Mouse (Mus musculus) kidney, embryonic 14.5 days (tissue): ENCODE measurements around the gene Dusp7. TPM values are rescaled to one million over a fixed set of nuclear protein-coding genes. Genes with fewer than 3 reads are reported as not detected.

ENCODE experiments used
- ATAC-seq: fragments of 200-750 bp; cut with Nextera tagmentation; 2 replicates; pipeline ENCODE4 v1.8.0; 2017; ENCODE audit warnings: moderate number of reproducible peaks, mild to moderate bottlenecking, moderate TSS enrichment, moderate library complexity; ENCODE audit not compliant: low FRiP score, low TSS enrichment
- H3K27ac ChIP-seq: fragments of 300-500 bp; sonication (generic); 2 replicates; pipeline ENCODE4 v1.5.1; 2014; ENCODE audit warnings: low read depth, mild to moderate bottlenecking, low read length, moderate library complexity, mixed read lengths
- H3K27me3 ChIP-seq: fragments of 300-500 bp; sonication (generic); 2 replicates; pipeline ENCODE4 v1.6.1; 2014; ENCODE audit warnings: mild to moderate bottlenecking, low read length; ENCODE audit not compliant: control insufficient read depth, insufficient read depth
- H3K36me3 ChIP-seq: fragments of 300-500 bp; sonication (generic); 2 replicates; pipeline ENCODE4 v1.6.1; 2014; ENCODE audit warnings: low read length, mixed read lengths; ENCODE audit not compliant: control insufficient read depth, insufficient read depth
- H3K4me1 ChIP-seq: fragments of 300-500 bp; sonication (generic); 2 replicates; pipeline ENCODE4 v1.6.1; 2014; ENCODE audit warnings: low read length, mixed read lengths; ENCODE audit not compliant: control insufficient read depth, insufficient read depth
- H3K4me2 ChIP-seq: fragments of 300-500 bp; sonication (generic); replicated peaks from 2 replicates; pipeline ENCODE4 v1.6.1; 2014; ENCODE audit warnings: low read depth, mild to moderate bottlenecking, low read length
- H3K4me3 ChIP-seq: fragments of 300-500 bp; sonication (generic); 2 replicates; pipeline ENCODE4 v1.5.1; 2014; ENCODE audit warnings: mild to moderate bottlenecking, low read length
- H3K9ac ChIP-seq: fragments of 300-500 bp; sonication (generic); 2 replicates; pipeline ENCODE4 v1.6.1; 2014; ENCODE audit warnings: low read depth, mild to moderate bottlenecking, low read length, moderate library complexity
- H3K9me3 ChIP-seq: fragments of 300-500 bp; sonication (generic); 2 replicates; pipeline ENCODE4 v1.6.1; 2016; ENCODE audit warnings: low read length; ENCODE audit not compliant: control insufficient read depth
- WGBS: fragments of 180-500 bp; shearing (Covaris S2); extraction: QIAGEN DNeasy Blood & Tissue Kit; methylation state at CpG from one replicate; pipeline ENCODE4 v1.1.7; 2014; 5-methylcytosine and 5-hydroxymethylcytosine counted together
- polyA plus RNA-seq: library from polyadenylated mRNA; unstranded; fragments of >200 nt; fragmentation: Nextera tagmentation; extraction: Ambion mirVana; gene quantifications from 2 replicates; pipeline ENCODE4 v1.2.1, GENCODE M21; 2014

Dusp7 gene
- polyA plus RNA-seq, 1 experiment from 2014 or later, result 26.3 TPM

DNA sequence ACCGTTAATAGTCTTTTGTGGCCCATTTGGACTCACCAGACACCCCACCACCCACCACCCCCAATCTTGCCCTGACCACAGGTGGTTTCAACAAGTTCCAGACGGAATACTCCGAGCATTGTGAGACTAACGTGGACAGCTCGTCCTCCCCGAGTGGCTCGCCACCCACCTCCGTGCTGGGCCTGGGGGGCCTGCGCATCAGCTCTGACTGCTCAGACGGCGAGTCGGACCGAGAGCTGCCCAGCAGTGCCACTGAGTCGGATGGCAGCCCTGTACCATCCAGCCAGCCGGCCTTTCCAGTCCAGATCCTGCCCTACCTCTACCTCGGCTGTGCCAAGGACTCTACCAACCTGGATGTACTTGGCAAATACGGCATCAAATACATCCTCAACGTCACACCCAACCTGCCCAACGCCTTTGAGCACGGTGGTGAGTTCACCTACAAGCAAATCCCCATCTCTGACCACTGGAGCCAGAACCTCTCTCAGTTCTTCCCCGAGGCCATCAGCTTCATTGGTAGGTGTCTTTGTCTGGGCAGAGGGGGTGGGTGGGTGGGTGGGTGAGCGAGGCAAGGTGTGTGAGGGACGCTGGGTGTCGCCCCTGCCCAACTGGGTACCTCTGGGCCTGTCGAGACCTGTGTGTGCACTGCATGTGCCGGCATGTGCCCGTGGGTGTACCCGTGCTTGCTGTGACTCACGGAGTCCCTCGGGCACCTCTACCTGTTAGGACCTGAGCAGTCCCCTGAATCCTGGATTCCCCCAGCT lies 2.4 kb downstream of the Dusp7 start:
- Histone ChIP-seq H3K4me2 (peak overlapping the region; percentile 96), H3K36me3 (peaks cover 41% of the 10 kb centered on the region), H3K9me3 (no peaks in the 10 kb centered on the region), H3K9ac (peak overlapping the region; percentile 94), H3K4me3 (peak overlapping the region; percentile 81), H3K27ac (peak overlapping the region; percentile 77; the same call in 1 of the 2 replicates), H3K27me3 (no peaks in the 10 kb centered on the region), H3K4me1 (peaks cover 43% of the 10 kb centered on the region)
- 77% methylated on average over 30 of the region's 30 CpGs for WGBS
- ATAC-seq, result no peak

DNA sequence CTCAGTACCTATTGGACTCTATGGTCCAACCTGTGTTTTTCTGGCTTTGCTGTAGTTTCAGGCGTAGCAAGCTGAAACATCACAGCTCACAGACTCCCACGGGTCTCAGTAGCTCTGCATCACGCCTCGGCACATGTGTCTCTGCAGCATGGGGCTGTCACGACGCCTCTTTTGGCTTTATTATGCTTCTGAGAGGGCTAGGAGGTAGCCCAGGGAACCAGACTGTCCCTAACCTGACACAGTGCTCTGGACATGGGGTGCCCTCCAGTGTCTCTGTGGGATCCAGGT lies 2.9 kb downstream of the Dusp7 start:
- H3K27ac ChIP-seq, result peak overlapping the region; percentile 77; the same call in 1 of the 2 replicates
- H3K4me3 ChIP-seq, result peak overlapping the region; percentile 17
- 17% methylated on average over 6 of the region's 6 CpGs for WGBS

DNA sequence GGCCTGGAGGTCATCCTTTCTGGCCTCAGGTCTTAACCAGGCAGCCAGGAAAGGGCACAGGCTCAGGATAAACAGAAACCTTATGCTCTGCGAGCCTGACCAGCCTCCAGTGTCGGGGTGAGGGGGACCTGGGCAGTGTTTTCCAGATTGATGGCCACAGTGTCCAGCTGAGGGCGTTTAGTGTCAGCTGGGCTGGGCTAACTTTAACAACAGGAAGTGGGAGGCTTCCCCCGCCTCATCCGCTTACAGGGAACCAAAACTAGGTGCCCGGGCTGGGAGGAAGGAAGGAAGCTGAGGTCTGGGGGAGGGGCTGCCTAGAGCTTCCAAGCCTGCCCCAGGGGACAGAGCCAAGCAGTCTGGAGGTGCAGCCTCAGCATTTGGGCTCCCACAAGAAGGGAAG lies 3.3 kb downstream of the Dusp7 start:
- H3K27ac ChIP-seq, result peak overlapping the region; percentile 77; the same call in 1 of the 2 replicates
- H3K36me3 ChIP-seq, result peaks cover 42% of the 10 kb centered on the region

More for the DNA sequence above, 2.9 kb downstream of the Dusp7 start:
- no peaks in the 10 kb centered on the region for H3K27me3 ChIP-seq
- H3K36me3 ChIP-seq, result peaks cover 42% of the 10 kb centered on the region
- no peak for ATAC-seq
- H3K9me3 ChIP-seq, result no peaks in the 10 kb centered on the region
- H3K4me1 ChIP-seq, result peaks cover 41% of the 10 kb centered on the region
- H3K9ac ChIP-seq, result peak overlapping the region; percentile 40; the same call in 1 of the 2 replicates
- peak overlapping the region; percentile 96 for H3K4me2 ChIP-seq

DNA sequence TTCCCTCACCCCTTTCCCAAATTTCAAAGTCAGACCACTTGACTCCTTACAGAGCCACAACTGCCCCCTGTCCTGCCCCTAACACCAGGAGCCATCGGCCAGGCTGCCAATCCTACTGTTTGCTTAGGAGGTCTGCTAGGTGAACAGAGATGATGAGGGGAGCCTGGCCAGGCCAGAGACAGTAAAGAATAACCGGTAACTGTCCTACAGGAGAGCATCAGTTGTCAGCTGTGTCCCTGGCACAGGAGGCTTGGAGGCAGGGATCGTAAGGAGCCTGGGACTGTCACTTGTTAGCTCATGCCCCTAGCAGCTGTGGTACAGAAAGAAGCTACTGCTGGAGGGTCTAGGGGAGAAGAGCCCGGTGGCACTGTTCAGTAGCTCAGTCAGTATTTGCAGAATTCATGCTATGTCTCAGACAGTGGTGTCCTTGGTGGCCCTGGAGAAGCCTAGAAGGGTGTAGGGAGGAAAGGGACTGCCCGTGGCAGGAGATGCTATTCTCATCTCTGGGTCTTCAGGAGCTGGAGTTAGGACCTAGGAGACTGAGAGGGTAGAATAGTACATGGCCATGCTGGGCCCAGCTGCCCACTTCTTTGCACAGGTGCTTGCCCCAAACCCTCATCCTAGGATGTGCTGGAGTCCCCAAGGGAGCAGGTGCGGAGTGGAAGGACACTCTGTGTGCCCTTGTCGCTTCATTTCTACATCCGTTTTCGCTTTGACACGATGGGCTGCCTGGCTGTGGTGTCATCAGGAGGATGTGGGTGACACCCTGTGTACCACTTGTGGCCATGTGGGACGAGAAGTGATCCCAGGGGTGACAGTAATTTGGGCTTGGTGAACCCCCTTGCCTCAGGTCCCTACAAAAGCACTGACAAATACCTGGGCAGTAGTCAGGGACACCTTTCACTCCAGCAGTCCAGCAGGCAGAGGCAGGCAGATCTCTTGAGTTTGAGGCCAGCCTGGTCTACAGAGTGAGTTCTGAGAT lies 4.3 kb downstream of the Dusp7 start:
- Histone ChIP-seq H3K4me2 (peak overlapping the region; percentile 96), H3K27me3 (no peaks in the 10 kb centered on the region), H3K36me3 (peaks cover 51% of the 10 kb centered on the region), H3K4me3 (no peak overlapping the region), H3K9ac (peak overlapping the region; percentile 28; the same call in 1 of the 2 replicates), H3K9me3 (no peaks in the 10 kb centered on the region), H3K4me1 (peaks cover 32% of the 10 kb centered on the region), H3K27ac (no peak overlapping the region; the same call in 1 of the 2 replicates)
- ATAC-seq, result no peak
- 85% methylated on average over 11 of the region's 11 CpGs for WGBS

More for the DNA sequence above, 3.3 kb downstream of the Dusp7 start:
- WGBS, result 8% methylated on average over 6 of the region's 6 CpGs
- Histone ChIP-seq H3K9ac (peak overlapping the region; percentile 40; the same call in 1 of the 2 replicates), H3K27me3 (no peaks in the 10 kb centered on the region), H3K9me3 (no peaks in the 10 kb centered on the region), H3K4me2 (peak overlapping the region; percentile 96), H3K4me1 (peaks cover 37% of the 10 kb centered on the region), H3K4me3 (peak overlapping the region; percentile 17; the same call in 1 of the 2 replicates)
- ATAC-seq, result 0 out of 2 replicates have a peak, but pooled peaks have one; percentile 10

DNA sequence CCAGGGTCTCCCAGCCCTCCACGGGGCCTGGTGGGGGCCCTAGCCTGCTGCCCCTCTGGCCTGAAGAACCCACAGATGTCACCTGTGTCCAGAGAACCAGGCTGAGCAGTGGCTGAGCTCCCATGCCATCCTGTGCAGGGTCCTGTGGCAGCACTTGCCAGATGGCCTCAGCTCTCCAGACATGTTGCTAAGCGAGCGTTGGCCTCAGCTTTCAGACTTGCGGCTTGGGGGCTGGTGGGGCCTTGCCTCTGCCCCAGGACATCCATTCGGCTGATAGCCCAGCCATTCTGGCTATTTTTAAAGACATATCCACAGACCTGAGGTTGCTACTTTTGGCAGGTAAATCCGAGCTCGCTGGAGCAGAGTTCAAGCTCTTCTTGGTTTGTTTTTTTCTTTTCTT lies 5.5 kb downstream of the Dusp7 start:
- H3K9ac ChIP-seq, result no peak overlapping the region
- no peaks in the 10 kb centered on the region for H3K9me3 ChIP-seq
- no peaks in the 10 kb centered on the region for H3K27me3 ChIP-seq
- ATAC-seq, result no peak
- H3K4me2 ChIP-seq, result no peak overlapping the region
- H3K27ac ChIP-seq, result no peak overlapping the region
- H3K4me3 ChIP-seq, result no peak overlapping the region
- WGBS, result 91% methylated on average over 7 of the region's 7 CpGs
- peaks cover 56% of the 10 kb centered on the region for H3K36me3 ChIP-seq
- peaks cover 32% of the 10 kb centered on the region for H3K4me1 ChIP-seq

DNA sequence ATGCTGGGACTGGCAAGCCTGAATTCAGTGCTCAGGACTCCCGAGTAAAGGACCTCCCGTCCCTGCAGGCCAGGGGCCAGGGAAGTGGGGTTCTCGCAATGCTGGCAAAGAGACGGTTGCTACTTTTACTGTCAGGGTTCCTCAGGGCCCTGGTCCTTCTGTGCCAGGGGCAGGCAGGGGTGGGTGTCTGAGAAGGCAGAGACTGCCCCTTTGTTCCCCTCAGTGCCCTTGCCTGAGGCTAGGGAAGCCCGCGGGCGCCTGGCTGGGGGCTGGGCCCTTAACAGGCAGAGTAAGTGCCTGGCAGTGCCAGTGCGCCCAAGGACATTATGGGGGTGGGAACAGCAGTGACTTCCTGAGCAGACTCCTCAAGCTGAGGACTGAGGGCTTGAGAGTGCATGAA lies 8.8 kb downstream of the Dusp7 start:
- H3K9ac ChIP-seq, result no peak overlapping the region
- H3K27ac ChIP-seq, result no peak overlapping the region; the same call in 1 of the 2 replicates
- H3K27me3 ChIP-seq, result no peaks in the 10 kb centered on the region
- H3K9me3 ChIP-seq, result no peaks in the 10 kb centered on the region
- H3K4me1 ChIP-seq, result peaks cover 8% of the 10 kb centered on the region
- no peak for ATAC-seq
- H3K4me2 ChIP-seq, result no peak overlapping the region
- peaks cover 48% of the 10 kb centered on the region for H3K36me3 ChIP-seq
- H3K4me3 ChIP-seq, result no peak overlapping the region
- WGBS, result 88% methylated on average over 8 of the region's 8 CpGs

DNA sequence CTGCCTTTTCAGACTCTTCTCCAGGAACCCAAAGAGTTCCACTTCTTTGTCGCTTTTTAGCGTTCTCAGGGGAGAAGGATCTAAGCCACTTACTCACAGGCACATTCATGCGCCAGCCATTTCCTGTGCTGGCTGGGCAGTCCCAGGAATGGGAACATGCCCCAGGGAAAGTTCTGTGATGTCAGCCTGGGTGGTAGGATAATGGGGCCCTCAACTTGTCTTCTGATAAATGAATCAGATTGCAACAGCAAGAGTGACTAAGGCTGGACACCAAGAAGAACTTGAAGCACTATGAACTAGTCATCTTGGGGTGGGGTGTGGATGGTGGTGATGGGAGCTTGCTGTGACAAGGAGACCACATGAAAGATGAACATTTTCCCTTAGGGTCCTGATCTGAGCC lies 9.6 kb downstream of the Dusp7 start:
- 86% methylated on average over 3 of the region's 3 CpGs for WGBS
- ATAC-seq, result no peak
- Histone ChIP-seq H3K4me3 (no peak overlapping the region), H3K4me1 (peaks cover under 1% of the 10 kb centered on the region; the same call in 1 of the 2 replicates), H3K27ac (no peak overlapping the region), H3K9ac (no peak overlapping the region), H3K4me2 (no peak overlapping the region), H3K27me3 (no peaks in the 10 kb centered on the region), H3K9me3 (no peaks in the 10 kb centered on the region), H3K36me3 (peaks cover 40% of the 10 kb centered on the region)

DNA sequence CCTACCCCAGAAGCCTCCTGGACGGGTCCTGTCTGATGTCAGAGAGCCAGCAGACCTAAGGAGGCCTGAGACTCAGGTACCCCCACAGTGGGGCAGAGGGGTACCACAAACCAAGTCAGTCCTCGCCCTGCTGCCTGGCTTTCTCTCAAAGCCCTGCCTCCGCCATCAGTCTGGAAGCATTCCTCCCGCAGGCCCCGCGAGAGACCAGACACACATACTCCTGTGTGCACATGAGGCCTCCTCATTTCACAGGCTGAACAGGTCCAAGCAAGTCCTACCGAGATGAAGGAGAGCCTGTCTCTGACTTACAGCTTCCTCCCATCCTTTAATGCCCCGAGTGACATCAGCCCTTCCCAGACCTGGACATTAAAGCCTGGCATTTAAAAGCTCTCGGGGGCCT lies 10.3 kb downstream of the Dusp7 start:
- H3K9me3 ChIP-seq, result no peaks in the 10 kb centered on the region
- H3K4me3 ChIP-seq, result no peak overlapping the region
- no peak overlapping the region for H3K4me2 ChIP-seq
- no peak for ATAC-seq
- H3K4me1 ChIP-seq, result peaks cover 8% of the 10 kb centered on the region
- H3K36me3 ChIP-seq, result peaks cover 33% of the 10 kb centered on the region
- 67% methylated on average over 9 of the region's 9 CpGs for WGBS
- no peak overlapping the region for H3K27ac ChIP-seq
- no peaks in the 10 kb centered on the region for H3K27me3 ChIP-seq
- H3K9ac ChIP-seq, result no peak overlapping the region
